Mouse (Mus musculus) kidney, adult 11 months (tissue): Measurements from ENCODE around the gene Lrguk.

Experiments used
- DNase-seq: peaks from one replicate; pipeline ENCODE4 v3.0.0; 2022

Gene Lrguk

GRCm38 (mm10) chr6:34067271-34067670 is 38.0 kb downstream of the Lrguk start:
- DNase-seq: no peak

GRCm38 (mm10) chr6:34071936-34072335 is 42.7 kb downstream of the Lrguk start:
- no peak for DNase-seq

- DNase-seq: no peak
These were observed 44.7 kb downstream of the Lrguk start for GRCm38 (mm10) chr6:34073931-34074442.

- DNase-seq: no peak
These were observed 46.3 kb downstream of the Lrguk start for GRCm38 (mm10) chr6:34075520-34075919.

GRCm38 (mm10) chr6:34083471-34083870 is 54.2 kb downstream of the Lrguk start:
- no peak for DNase-seq

GRCm38 (mm10) chr6:34087701-34088100 is 58.5 kb downstream of the Lrguk start:
- DNase-seq: no peak

GRCm38 (mm10) chr6:34088986-34089385 is 59.7 kb downstream of the Lrguk start:
- DNase-seq: no peak

- DNase-seq: no peak
These were observed 62.3 kb downstream of the Lrguk start for GRCm38 (mm10) chr6:34091537-34091936.

- no peak for DNase-seq
These were observed 67.0 kb downstream of the Lrguk start for GRCm38 (mm10) chr6:34096274-34096673.

GRCm38 (mm10) chr6:34096905-34097304 is 67.7 kb downstream of the Lrguk start:
- DNase-seq: no peak

GRCm38 (mm10) chr6:34099725-34100124 is 70.5 kb downstream of the Lrguk start:
- no peak for DNase-seq

GRCm38 (mm10) chr6:34101531-34102396 is 72.5 kb downstream of the Lrguk start:
- no peak for DNase-seq

- DNase-seq: no peak
These were observed 74.1 kb downstream of the Lrguk start for GRCm38 (mm10) chr6:34103251-34103920.

- DNase-seq: peak; percentile 40
These were observed 81.3 kb downstream of the Lrguk start for GRCm38 (mm10) chr6:34110571-34110970.

- DNase-seq: no peak
These were observed 82.2 kb downstream of the Lrguk start for GRCm38 (mm10) chr6:34111406-34111805.

GRCm38 (mm10) chr6:34116838-34117478 is 87.7 kb downstream of the Lrguk start:
- DNase-seq: no peak

- no peak for DNase-seq
These were observed 95.2 kb downstream of the Lrguk start for GRCm38 (mm10) chr6:34124401-34124800.

GRCm38 (mm10) chr6:34129261-34129660 is 100.0 kb downstream of the Lrguk start:
- DNase-seq: no peak

GRCm38 (mm10) chr6:34132391-34132790 is 103.1 kb downstream of the Lrguk start:
- DNase-seq: no peak

- DNase-seq: no peak
These were observed 109.1 kb downstream of the Lrguk start for GRCm38 (mm10) chr6:34138366-34138765.

GRCm38 (mm10) chr6:34142931-34143330 is 113.7 kb downstream of the Lrguk start:
- DNase-seq: no peak

GRCm38 (mm10) chr6:34146042-34146441 is 116.8 kb downstream of the Lrguk start:
- DNase-seq: no peak

- DNase-seq: no peak
These were observed 118.8 kb downstream of the Lrguk start for GRCm38 (mm10) chr6:34148021-34148420.

- no peak for DNase-seq
These were observed 119.4 kb downstream of the Lrguk start for GRCm38 (mm10) chr6:34148639-34149038.
